ENCODE assay signal across 19 mouse cellular contexts in the genomic region with DNA sequence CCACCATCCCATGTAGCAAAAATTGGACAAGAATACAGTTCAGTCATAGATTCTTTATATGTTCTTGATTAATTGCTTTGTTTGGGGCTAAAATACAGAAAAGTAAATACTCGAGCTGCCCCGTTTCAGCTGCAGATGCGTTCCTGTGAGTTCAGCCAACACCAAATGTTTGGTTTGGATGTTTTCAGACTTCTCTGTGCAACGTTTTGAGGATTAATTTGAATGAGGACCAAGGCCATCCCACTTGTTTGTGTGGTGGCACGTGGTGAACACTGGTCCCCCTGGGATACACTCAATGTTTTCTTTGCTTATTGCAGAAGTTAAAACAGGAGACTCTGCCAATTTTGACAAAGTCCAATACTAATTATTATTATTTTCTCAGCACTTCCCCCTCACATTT.
DNase-seq lines count a peak whose midpoint lies in the region; ATAC-seq lines count a peak whose summit lies in the region.
"Had no signal": no experiment of that assay in that cellular context is flagged by ENCODE, and none has a peak within 500 bp of the region (broad histone marks: within the 10 kb centered on the region; RNA-seq: fewer than 3 reads in every experiment).

No protein-coding gene starts in this region.

- H3K4me3 ChIP-seq in heart, embryonic 12.5 days: no peak overlapping the region
- H3K4me3 ChIP-seq in neural tube, embryonic 15.5 days (replicated peaks): no peak overlapping the region
- H3K4me3 ChIP-seq: hindbrain, embryonic 10.5 days; left cerebral cortex, adult 2 months; liver, embryonic 15.5 days; myocyte had no signal

- H3K9ac ChIP-seq in heart, embryonic 12.5 days: no peak overlapping the region
- no peak overlapping the region for H3K9ac ChIP-seq in neural tube, embryonic 15.5 days (replicated peaks)
- H3K9ac ChIP-seq: liver, embryonic 15.5 days had no signal

- no peaks in the 10 kb centered on the region for H3K9me3 ChIP-seq in heart, embryonic 12.5 days (replicated peaks)
- no peaks in the 10 kb centered on the region for H3K9me3 ChIP-seq in neural tube, embryonic 15.5 days (replicated peaks)
- H3K9me3 ChIP-seq: G1E; hindbrain, embryonic 10.5 days; liver, embryonic 15.5 days had no signal

- intact Hi-C loops in heart, postnatal 36 days (cut with DNase I): no loop called here

- no peak for ATAC-seq in heart, embryonic 12.5 days (ENCODE audit: insufficient number of reproducible peaks, low FRiP score)
- ATAC-seq in neural tube, embryonic 15.5 days (ENCODE audit: low FRiP score): no peak
- ATAC-seq: forebrain, embryonic 14.5 days; inflammation-experienced regulatory T-cells, adult 6 months had no signal

- no peaks in the 10 kb centered on the region for H3K27me3 ChIP-seq in heart, embryonic 12.5 days (replicated peaks)
- no peaks in the 10 kb centered on the region for H3K27me3 ChIP-seq in neural tube, embryonic 15.5 days (replicated peaks)
- H3K27me3 ChIP-seq: liver, embryonic 15.5 days had no signal

- WGBS in heart, embryonic 12.5 days: 68% methylated on average over 5 of the region's 5 CpGs
- WGBS in neural tube, embryonic 15.5 days: 73% methylated on average over 5 of the region's 5 CpGs

- H3K4me1 ChIP-seq in heart, embryonic 12.5 days (replicated peaks): peaks cover 14% of the 10 kb centered on the region
- H3K4me1 ChIP-seq in neural tube, embryonic 15.5 days: peaks cover 35% of the 10 kb centered on the region
- H3K4me1 ChIP-seq: liver, embryonic 15.5 days had no signal

- no peak overlapping the region for H3K27ac ChIP-seq in heart, embryonic 12.5 days (ENCODE audit: poor library complexity, severe bottlenecking)
- H3K27ac ChIP-seq in neural tube, embryonic 15.5 days (replicated peaks): peak overlapping the region; percentile 20; the same call in 1 of the 2 replicates
- H3K27ac ChIP-seq: hindbrain, embryonic 10.5 days; left cerebral cortex, adult 2 months; liver, embryonic 15.5 days had no signal

- no peak overlapping the region for H3K4me2 ChIP-seq in heart, embryonic 12.5 days
- no peak overlapping the region for H3K4me2 ChIP-seq in neural tube, embryonic 15.5 days
- H3K4me2 ChIP-seq: liver, embryonic 15.5 days; midbrain, embryonic 11.5 days had no signal

- DNase-seq in heart, adult 18-20 months: peak; percentile 78 to 85
- DNase-seq in neural tube, embryonic 10.5 days (ENCODE audit: extremely low spot score, low spot score): no peak
- DNase-seq in heart, postnatal 36 days: peak; percentile 20 to 44
- DNase-seq in cerebellum, postnatal 36 days: no peak
- DNase-seq in frontal cortex, postnatal 25 days (ENCODE audit: low spot score in 2 of 2): no peak
- DNase-seq: adrenal gland, adult 8-10 months; cerebellum, adult 8-10 months; lung, postnatal 36 days; thymus, adult 18-20 months had no signal

- no peaks in the 10 kb centered on the region for H3K36me3 ChIP-seq in heart, embryonic 12.5 days
- 0 out of 2 replicates have a peak, but pooled peaks cover 3% of the 10 kb centered on the region for H3K36me3 ChIP-seq in neural tube, embryonic 15.5 days
- H3K36me3 ChIP-seq: G1E; liver, embryonic 15.5 days had no signal

Comparison
In these comparisons a context has a peak if more than half of its experiments do, and no peak if none do; other contexts are left out.
1. DNase-seq: peak in heart, adult 18-20 months (2 of 2) and heart, postnatal 36 days (2 of 2); none in neural tube, embryonic 10.5 days (single experiment), cerebellum, postnatal 36 days (0 of 2) and frontal cortex, postnatal 25 days (0 of 2).